Mouse (Mus musculus): Measurements from ENCODE around the gene Ttc7b.

The Ttc7b gene

GRCm38 (mm10) chr12:100330234-100330633, 190.4 kb downstream of the Ttc7b start:
- DNase-seq (ENCODE audit: low spot score), result no peak

GRCm38 (mm10) chr12:100328998-100329397, 191.6 kb downstream of the Ttc7b start:
- no peak for DNase-seq (ENCODE audit: low spot score)

- no peak for DNase-seq (ENCODE audit: low spot score)
These were observed 192.1 kb downstream of the Ttc7b start for GRCm38 (mm10) chr12:100328557-100328956.

- no peak for DNase-seq (ENCODE audit: low spot score)
These were observed 193.9 kb downstream of the Ttc7b start for GRCm38 (mm10) chr12:100326732-100327131.

- DNase-seq (ENCODE audit: low spot score), result no peak
These were observed 195.0 kb downstream of the Ttc7b start for GRCm38 (mm10) chr12:100325618-100326017.

GRCm38 (mm10) chr12:100325212-100325611, 195.4 kb downstream of the Ttc7b start:
- no peak for DNase-seq (ENCODE audit: low spot score)

GRCm38 (mm10) chr12:100323641-100324040, 197.0 kb downstream of the Ttc7b start:
- DNase-seq (ENCODE audit: low spot score), result no peak

- no peak for DNase-seq (ENCODE audit: low spot score)
These were observed 198.4 kb downstream of the Ttc7b start for GRCm38 (mm10) chr12:100322225-100322624.

- no peak for DNase-seq (ENCODE audit: low spot score)
These were observed 199.1 kb downstream of the Ttc7b start for GRCm38 (mm10) chr12:100321545-100321944.

GRCm38 (mm10) chr12:100319746-100320145, 200.9 kb downstream of the Ttc7b start:
- no peak for DNase-seq (ENCODE audit: low spot score)

- no peak for DNase-seq (ENCODE audit: low spot score)
These were observed 202.7 kb downstream of the Ttc7b start for GRCm38 (mm10) chr12:100317936-100318335.

- DNase-seq (ENCODE audit: low spot score), result no peak
These were observed 204.5 kb downstream of the Ttc7b start for GRCm38 (mm10) chr12:100316094-100316493.

GRCm38 (mm10) chr12:100315119-100315885, 205.3 kb downstream of the Ttc7b start:
- no peak for DNase-seq (ENCODE audit: low spot score)

- DNase-seq (ENCODE audit: low spot score), result no peak
These were observed 206.7 kb downstream of the Ttc7b start for GRCm38 (mm10) chr12:100313785-100314375.

- DNase-seq (ENCODE audit: low spot score), result no peak
These were observed 207.4 kb downstream of the Ttc7b start for GRCm38 (mm10) chr12:100313209-100313608.

- DNase-seq (ENCODE audit: low spot score), result no peak
These were observed 209.9 kb downstream of the Ttc7b start for GRCm38 (mm10) chr12:100310471-100311392.

GRCm38 (mm10) chr12:100309201-100309600, 211.4 kb downstream of the Ttc7b start:
- no peak for DNase-seq (ENCODE audit: low spot score)

- no peak for DNase-seq (ENCODE audit: low spot score)
These were observed 212.9 kb downstream of the Ttc7b start for GRCm38 (mm10) chr12:100307501-100308260.

- DNase-seq (ENCODE audit: low spot score), result no peak
These were observed 214.3 kb downstream of the Ttc7b start for GRCm38 (mm10) chr12:100306336-100306735.

GRCm38 (mm10) chr12:100305051-100305673, 215.5 kb downstream of the Ttc7b start:
- DNase-seq (ENCODE audit: low spot score), result no peak

GRCm38 (mm10) chr12:100304280-100304679, 216.3 kb downstream of the Ttc7b start:
- no peak for DNase-seq (ENCODE audit: low spot score)
